Mouse (Mus musculus): Measurements from ENCODE around the gene Ftcd. TPM values are rescaled to one million over a fixed set of nuclear protein-coding genes. Genes with fewer than 3 reads are reported as not detected.

Gene Ftcd
- polyA plus RNA-seq, 1 experiment from 2014 or later, result not detected

GRCm38 (mm10) chr10:76623734-76624133, 48.3 kb downstream of the Ftcd start:
- 18% methylated on average over 7 of the region's 7 CpGs for WGBS
- no peaks in the 10 kb centered on the region for H3K9me3 ChIP-seq
- DNase-seq (ENCODE audit: extremely low spot score, low spot score), result no peak
- H3K27ac ChIP-seq, result peak overlapping the region; percentile 81
- no peaks in the 10 kb centered on the region for H3K36me3 ChIP-seq (replicated peaks)
- H3K27me3 ChIP-seq (ENCODE audit: poor library complexity, severe bottlenecking), result peaks cover 22% of the 10 kb centered on the region
- peaks cover 15% of the 10 kb centered on the region for H3K4me1 ChIP-seq
- peak overlapping the region; percentile 51 for H3K4me3 ChIP-seq

GRCm38 (mm10) chr10:76624903-76625302, 49.5 kb downstream of the Ftcd start:
- H3K27ac ChIP-seq, result no peak overlapping the region
- H3K36me3 ChIP-seq (replicated peaks), result no peaks in the 10 kb centered on the region
- WGBS, result 82% methylated on average over 7 of the region's 7 CpGs
- DNase-seq (ENCODE audit: extremely low spot score, low spot score), result no peak
- H3K4me3 ChIP-seq, result no peak overlapping the region
- no peaks in the 10 kb centered on the region for H3K9me3 ChIP-seq
- H3K4me1 ChIP-seq, result peaks cover 15% of the 10 kb centered on the region
- peaks cover 22% of the 10 kb centered on the region for H3K27me3 ChIP-seq (ENCODE audit: poor library complexity, severe bottlenecking)

- peaks cover 13% of the 10 kb centered on the region for H3K4me1 ChIP-seq
- H3K27ac ChIP-seq, result no peak overlapping the region
- H3K36me3 ChIP-seq (replicated peaks), result no peaks in the 10 kb centered on the region
- DNase-seq (ENCODE audit: extremely low spot score, low spot score), result no peak
- WGBS, result 90% methylated on average over 5 of the region's 5 CpGs
- peaks cover 10% of the 10 kb centered on the region for H3K27me3 ChIP-seq (ENCODE audit: poor library complexity, severe bottlenecking)
- H3K4me3 ChIP-seq, result no peak overlapping the region
- no peaks in the 10 kb centered on the region for H3K9me3 ChIP-seq
Measured at GRCm38 (mm10) chr10:76627714-76628113, 52.3 kb downstream of the Ftcd start.

- peaks cover 20% of the 10 kb centered on the region for H3K4me1 ChIP-seq
- H3K27me3 ChIP-seq (ENCODE audit: poor library complexity, severe bottlenecking), result no peaks in the 10 kb centered on the region
- DNase-seq (ENCODE audit: extremely low spot score, low spot score), result no peak
- H3K36me3 ChIP-seq (replicated peaks), result no peaks in the 10 kb centered on the region
- H3K4me3 ChIP-seq, result no peak overlapping the region
- WGBS, result 91% methylated on average over 1 of the region's 1 CpGs
- no peaks in the 10 kb centered on the region for H3K9me3 ChIP-seq
- H3K27ac ChIP-seq, result no peak overlapping the region
Measured at GRCm38 (mm10) chr10:76630657-76631056, 55.2 kb downstream of the Ftcd start.

- Histone ChIP-seq H3K9me3 (no peaks in the 10 kb centered on the region), H3K36me3 (replicated peaks) (no peaks in the 10 kb centered on the region), H3K27me3 (ENCODE audit: poor library complexity, severe bottlenecking) (no peaks in the 10 kb centered on the region), H3K27ac (no peak overlapping the region), H3K4me3 (no peak overlapping the region), H3K4me1 (peaks cover 26% of the 10 kb centered on the region)
- WGBS, result 85% methylated on average over 8 of the region's 8 CpGs
- DNase-seq (ENCODE audit: extremely low spot score, low spot score), result no peak
Measured at GRCm38 (mm10) chr10:76632630-76633029, 57.2 kb downstream of the Ftcd start.

- Histone ChIP-seq H3K9me3 (no peaks in the 10 kb centered on the region), H3K4me3 (no peak overlapping the region), H3K27me3 (ENCODE audit: poor library complexity, severe bottlenecking) (no peaks in the 10 kb centered on the region), H3K27ac (peak overlapping the region; percentile 60), H3K4me1 (peaks cover 26% of the 10 kb centered on the region), H3K36me3 (replicated peaks) (no peaks in the 10 kb centered on the region)
- DNase-seq (ENCODE audit: extremely low spot score, low spot score), result no peak
- WGBS, result 58% methylated on average over 7 of the region's 7 CpGs
Measured at GRCm38 (mm10) chr10:76634094-76634571, 58.7 kb downstream of the Ftcd start.

- Histone ChIP-seq H3K27me3 (ENCODE audit: poor library complexity, severe bottlenecking) (no peaks in the 10 kb centered on the region), H3K4me3 (no peak overlapping the region), H3K4me1 (peaks cover 26% of the 10 kb centered on the region), H3K27ac (peak overlapping the region; percentile 60), H3K9me3 (no peaks in the 10 kb centered on the region), H3K36me3 (replicated peaks) (no peaks in the 10 kb centered on the region)
- DNase-seq (ENCODE audit: extremely low spot score, low spot score), result no peak
- WGBS, result 85% methylated on average over 5 of the region's 5 CpGs
Measured at GRCm38 (mm10) chr10:76634584-76634983, 59.1 kb downstream of the Ftcd start.

GRCm38 (mm10) chr10:76636026-76636425, 60.6 kb downstream of the Ftcd start:
- Histone ChIP-seq H3K4me1 (peaks cover 26% of the 10 kb centered on the region), H3K27me3 (ENCODE audit: poor library complexity, severe bottlenecking) (no peaks in the 10 kb centered on the region), H3K9me3 (no peaks in the 10 kb centered on the region), H3K36me3 (replicated peaks) (no peaks in the 10 kb centered on the region), H3K4me3 (no peak overlapping the region), H3K27ac (peak overlapping the region; percentile 66)
- no peak for DNase-seq (ENCODE audit: extremely low spot score, low spot score)
- 69% methylated on average over 3 of the region's 3 CpGs for WGBS

GRCm38 (mm10) chr10:76636601-76637000, 61.2 kb downstream of the Ftcd start:
- H3K4me1 ChIP-seq, result peaks cover 26% of the 10 kb centered on the region
- no peak for DNase-seq (ENCODE audit: extremely low spot score, low spot score)
- no peaks in the 10 kb centered on the region for H3K9me3 ChIP-seq
- H3K36me3 ChIP-seq (replicated peaks), result no peaks in the 10 kb centered on the region
- 86% methylated on average over 4 of the region's 4 CpGs for WGBS
- H3K27ac ChIP-seq, result peak overlapping the region; percentile 66
- H3K27me3 ChIP-seq (ENCODE audit: poor library complexity, severe bottlenecking), result no peaks in the 10 kb centered on the region
- H3K4me3 ChIP-seq, result no peak overlapping the region

Other genes with a start within 250 kb of the Ftcd start
- gene Dip2a, start 230.4 kb upstream of the Ftcd start, polyA plus RNA-seq (2016; fragmentation: Nextera tagmentation; extraction: Ambion mirVana), result 5.3 and 7.1 TPM in 2 replicates
- gene AC141477.1, start 135.2 kb upstream of the Ftcd start, polyA plus RNA-seq (2016; fragmentation: Nextera tagmentation; extraction: Ambion mirVana), result not detected in 2 replicates
- 21.5 and 25.0 TPM in 2 replicates for gene Pcnt, start 132.9 kb upstream of the Ftcd start, polyA plus RNA-seq (2016; fragmentation: Nextera tagmentation; extraction: Ambion mirVana)
- not detected in 2 replicates for gene 2610028H24Rik, start 126.6 kb upstream of the Ftcd start, polyA plus RNA-seq (2016; fragmentation: Nextera tagmentation; extraction: Ambion mirVana)
- gene Mcm3ap, start 106.7 kb upstream of the Ftcd start, polyA plus RNA-seq (2016; fragmentation: Nextera tagmentation; extraction: Ambion mirVana), result 74.8 and 81.7 TPM in 2 replicates
- 11.5 and 12.1 TPM in 2 replicates for gene Ybey, start 106.5 kb upstream of the Ftcd start, polyA plus RNA-seq (2016; fragmentation: Nextera tagmentation; extraction: Ambion mirVana)
- 63.1 and 63.5 TPM in 2 replicates for gene Lss, start 44.1 kb upstream of the Ftcd start, polyA plus RNA-seq (2016; fragmentation: Nextera tagmentation; extraction: Ambion mirVana)
- not detected in 2 replicates for gene Spatc1l, start 13.4 kb upstream of the Ftcd start, polyA plus RNA-seq (2016; fragmentation: Nextera tagmentation; extraction: Ambion mirVana)
- 5.4 and 5.9 TPM in 2 replicates for gene Col6a2, start 48.0 kb downstream of the Ftcd start, polyA plus RNA-seq (2016; fragmentation: Nextera tagmentation; extraction: Ambion mirVana)
- 3.2 TPM in 2 replicates for gene Col6a1, start 150.5 kb downstream of the Ftcd start, polyA plus RNA-seq (2016; fragmentation: Nextera tagmentation; extraction: Ambion mirVana)

Measured in forebrain, embryonic 10.5 days (tissue).